Mouse (Mus musculus) c-Kit-positive CD71-positive TER-119-negative erythroid progenitor cells, embryonic 14.5 days (primary cell): ENCODE data around the gene Allc.

Experiments
- DNase-seq: peaks from one replicate; pipeline ENCODE4 v3.0.0-alpha.2; 2013; ENCODE audit warnings: low read depth

Gene Allc

DNA sequence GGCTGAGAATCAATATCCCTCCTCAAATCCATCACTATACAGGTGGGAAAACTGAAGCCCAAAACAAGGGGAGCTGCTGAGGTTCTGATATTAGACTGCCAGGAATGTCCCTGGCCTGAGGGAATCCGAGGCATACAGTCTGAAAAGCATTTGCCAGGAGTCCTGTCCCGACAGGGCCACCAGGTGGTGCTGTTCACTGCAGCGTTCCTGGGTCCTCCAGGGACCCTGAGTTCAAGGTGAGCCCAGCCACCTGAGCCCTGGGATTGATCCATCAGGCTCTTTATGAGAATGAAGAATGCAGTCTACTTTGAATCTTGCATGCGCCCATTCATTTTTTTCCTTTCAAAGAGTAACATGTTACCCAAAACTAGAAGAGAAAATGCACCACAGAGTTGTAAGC, 3.2 kb downstream of the Allc start:
- DNase-seq: no peak

DNA sequence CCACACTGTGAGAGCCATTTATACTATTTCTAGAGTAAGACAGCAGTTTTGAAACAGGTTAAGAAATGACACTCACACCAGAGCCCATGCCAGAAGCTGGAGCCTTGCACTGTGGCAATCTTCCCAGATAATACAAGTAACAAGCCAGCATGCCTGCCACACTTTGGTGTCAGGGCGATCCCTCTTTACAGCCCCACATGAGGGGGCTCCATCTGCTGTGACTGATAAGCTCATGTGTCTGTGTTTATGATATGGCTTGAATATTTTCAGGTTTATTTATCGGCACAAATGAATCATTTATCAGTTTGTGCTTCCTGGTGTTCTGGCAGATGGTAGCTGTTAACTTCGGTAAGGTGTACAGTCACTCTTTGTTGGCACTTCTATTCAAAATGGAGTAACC, 4.2 kb downstream of the Allc start:
- DNase-seq: no peak

DNA sequence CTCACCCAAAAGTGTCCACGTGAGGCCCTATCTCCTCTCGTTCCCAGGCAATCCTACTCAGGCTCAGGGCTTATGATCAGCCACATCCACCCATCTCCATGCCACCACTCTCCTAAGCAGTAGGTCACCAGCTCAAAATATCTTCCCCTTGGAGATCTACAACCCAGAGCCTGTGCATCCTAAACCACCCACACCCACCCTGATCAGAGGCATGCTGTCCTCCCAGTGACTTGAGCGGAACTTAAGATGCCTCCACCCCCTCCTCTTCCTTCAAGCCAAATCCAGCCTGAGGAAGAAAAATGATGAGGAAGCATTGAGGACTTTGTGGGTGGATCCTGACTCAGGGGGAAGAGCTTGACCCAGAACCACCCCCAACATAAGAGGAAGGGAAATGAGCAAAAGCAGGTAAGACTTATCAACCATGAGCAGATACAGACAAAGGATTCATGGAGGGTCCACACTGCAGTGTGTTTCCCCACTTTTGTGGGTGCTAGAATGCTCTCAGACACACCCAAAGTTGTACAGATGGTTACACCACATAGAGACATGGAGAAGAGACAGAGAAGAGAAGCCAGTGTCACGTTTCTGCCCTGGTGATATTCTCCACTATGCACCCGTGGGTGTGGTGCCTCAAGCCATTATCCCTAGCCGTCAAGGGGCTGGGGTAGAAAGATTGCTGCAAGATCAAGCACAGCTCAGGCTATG, 6.8 kb downstream of the Allc start:
- no peak for DNase-seq

DNA sequence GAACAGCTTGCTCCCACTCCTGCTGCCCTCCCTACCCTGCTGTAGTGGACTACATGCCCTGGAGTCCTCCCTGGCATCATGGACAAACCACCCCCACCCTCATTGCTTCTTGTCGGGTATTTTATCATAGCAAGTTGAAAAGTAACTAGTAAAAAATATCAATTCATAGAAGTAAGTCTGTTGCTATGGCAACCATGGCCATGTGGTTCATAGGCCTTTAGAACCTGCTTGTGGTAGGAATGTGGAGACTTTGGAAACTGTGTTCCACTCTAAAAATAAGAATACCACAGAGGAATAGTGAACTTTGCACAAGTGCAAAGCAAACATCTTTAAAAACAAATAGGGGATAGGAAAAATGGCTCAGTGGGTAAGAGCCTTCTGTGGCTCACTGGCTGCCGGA, 10.1 kb downstream of the Allc start:
- no peak for DNase-seq

DNA sequence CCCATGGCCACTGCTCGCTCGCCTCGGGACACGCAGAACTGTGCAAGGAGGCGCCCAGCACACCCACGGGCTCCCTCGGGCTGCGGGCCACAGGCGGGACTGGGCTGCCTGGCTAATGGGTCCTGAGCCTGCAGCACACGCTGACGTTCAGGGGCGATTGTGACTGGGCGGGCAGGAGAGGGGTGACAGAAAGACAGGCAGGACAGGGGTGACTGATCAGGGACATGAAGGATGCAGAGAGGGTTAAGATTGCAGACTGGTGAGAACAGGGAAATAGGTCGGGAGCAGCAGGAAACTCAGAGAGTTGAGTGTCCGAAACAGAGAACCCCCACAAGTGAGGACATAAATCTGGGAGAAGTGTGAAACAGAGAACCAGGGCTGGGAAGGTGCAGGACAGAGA, 30.0 kb downstream of the Allc start, which contains the start of gene Dcdc2c:
Gene Dcdc2c (minus strand): TSS at position 101 of the 400 bp plus-strand sequence.
- no peak for DNase-seq

DNA sequence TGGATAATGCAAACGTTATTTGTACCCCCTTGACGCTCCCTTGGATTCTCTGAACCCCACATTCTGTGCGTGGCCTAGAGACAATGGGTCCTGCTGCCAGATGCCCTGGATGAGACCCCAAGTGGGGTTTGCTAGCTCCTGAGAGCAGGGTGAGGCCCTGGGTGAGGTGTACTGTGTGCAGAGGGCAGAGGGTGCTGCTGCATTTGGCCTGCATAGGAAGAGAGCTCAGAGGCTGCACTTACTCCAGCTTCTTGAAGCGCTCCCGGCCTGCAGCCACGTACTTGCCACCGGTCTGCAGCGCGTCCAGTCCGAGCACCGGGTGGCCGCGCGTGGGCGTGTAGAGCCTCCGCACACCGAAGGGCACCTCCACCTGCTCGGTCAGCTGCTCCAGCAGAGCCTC, 30.5 kb downstream of the Allc start:
- no peak for DNase-seq

DNA sequence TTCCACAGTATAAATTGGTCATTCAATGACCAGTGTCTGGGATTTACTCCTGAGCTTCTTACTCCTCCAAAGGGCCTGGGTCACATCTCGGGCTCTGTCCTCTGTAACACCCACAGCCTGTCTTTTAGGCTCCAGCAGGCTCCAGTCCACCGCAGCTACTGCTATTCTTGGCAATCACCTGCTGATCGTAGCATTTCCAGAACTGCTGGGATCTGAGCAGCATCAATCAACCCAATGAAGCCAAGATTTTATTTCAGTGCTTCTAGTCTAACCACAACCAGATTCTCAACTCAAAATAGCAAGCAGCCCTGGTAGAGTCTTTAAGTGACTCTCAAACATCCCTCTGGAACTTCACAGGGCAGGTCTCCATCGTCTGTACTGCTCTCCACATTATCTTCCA, 33.4 kb downstream of the Allc start:
- no peak for DNase-seq

DNA sequence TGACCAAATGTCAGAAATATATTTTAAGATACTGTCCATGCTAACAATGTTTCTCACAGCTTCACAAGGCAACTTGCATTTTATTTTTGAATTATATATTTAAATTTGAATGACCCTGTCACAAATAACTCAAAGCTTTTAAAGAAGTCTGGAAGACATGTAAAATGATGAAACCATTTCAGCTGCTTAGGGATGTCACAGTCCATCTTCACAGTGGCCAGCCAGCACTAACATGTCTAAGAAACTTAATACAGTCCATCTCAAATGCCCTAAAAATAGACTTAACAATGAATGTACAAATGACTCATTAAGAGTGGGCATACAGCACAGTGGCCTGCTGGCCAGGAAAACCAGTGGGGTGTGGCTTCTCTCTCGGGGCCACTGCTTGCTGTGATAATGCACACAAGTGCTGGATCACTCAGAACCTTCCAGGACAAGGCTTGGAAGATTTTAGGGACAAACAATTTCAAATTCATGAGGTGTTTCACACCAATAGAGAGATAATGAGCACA, 68.0 kb downstream of the Allc start:
- no peak for DNase-seq

DNA sequence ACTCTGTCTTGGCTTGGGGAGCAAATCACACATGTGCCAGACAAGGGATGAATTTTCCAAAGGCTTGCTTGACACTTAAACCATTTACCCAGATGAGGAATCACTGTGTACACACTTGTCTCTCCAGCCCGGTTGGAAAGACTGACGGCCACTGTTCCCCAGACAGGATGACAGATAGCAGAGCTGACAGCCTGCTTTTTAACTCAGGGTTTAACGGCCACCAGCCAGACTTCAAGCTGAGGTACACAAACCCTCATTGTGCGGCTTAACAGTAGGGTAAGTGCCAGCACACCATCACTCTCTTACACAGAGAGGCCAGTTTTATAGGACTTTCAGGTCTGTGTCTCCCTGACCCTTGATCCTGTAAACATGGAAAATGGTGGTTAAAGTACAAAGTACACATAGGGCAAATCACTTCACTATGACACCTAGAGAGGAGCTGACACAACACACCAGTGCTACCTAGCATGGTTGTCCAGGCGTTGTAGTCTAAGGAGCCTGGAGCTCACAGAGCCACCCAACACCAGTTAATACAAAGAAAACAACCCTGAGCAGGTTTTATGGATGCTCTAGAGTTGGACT, 72.5 kb downstream of the Allc start:
- no peak for DNase-seq
